Mouse (Mus musculus): ENCODE results near the gene Cyp2a12. TPM values are rescaled to one million over a fixed set of nuclear protein-coding genes. Genes with fewer than 3 reads are reported as not detected.
"Not testable (repeated sequence)": the region's sequence is repeated elsewhere in the genome, so short reads cannot be mapped to it uniquely, and the experiment has no call there.

The Cyp2a12 gene
- not detected in 2 replicates for polyA plus RNA-seq (2015; fragmentation: Nextera tagmentation; extraction: Ambion mirVana)

- WGBS = 75% methylated on average over 2 of the region's 2 CpGs
- Histone ChIP-seq H3K4me3 (no peak within 1 kb of the TSS), H3K36me3 (no peaks in the 10 kb centered on the region), H3K4me1 (replicated peaks) (no peaks in the 10 kb centered on the region), H3K27ac (no peak within 1 kb of the TSS), H3K9ac (no peak within 1 kb of the TSS), H3K9me3 (replicated peaks) (no peaks in the 10 kb centered on the region), H3K4me2 (no peak within 1 kb of the TSS), H3K27me3 (no peaks in the 10 kb centered on the region)
- ATAC-seq (replicated peaks; ENCODE audit: insufficient number of reproducible peaks, insufficient read depth, low FRiP score, low read depth) = no peak
Observed at GRCm38 (mm10) chr7:27028789-27029188, at the start of gene Cyp2a12. Cyp2a12 (plus strand) TSS chr7:27029081.

DNA sequence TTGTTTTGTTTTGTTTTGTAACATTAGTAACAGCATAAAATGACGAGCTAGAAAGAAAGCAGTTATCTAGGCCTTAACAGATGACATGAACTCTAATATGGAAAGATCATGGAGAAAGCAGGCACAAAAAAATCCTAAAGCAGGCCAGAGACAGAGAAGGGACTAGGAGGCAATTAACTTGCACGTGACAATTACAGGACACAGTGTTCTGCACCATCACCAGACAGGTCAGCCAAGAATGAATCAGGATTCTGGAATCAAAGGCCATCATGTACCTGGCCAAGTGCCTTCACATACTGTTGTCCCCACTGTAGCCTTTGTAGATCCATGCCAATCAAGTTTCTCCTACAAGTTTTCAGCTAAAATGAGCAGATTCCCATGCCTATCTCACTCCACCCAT, 47.4 kb upstream of the Cyp2a12 start:
- not testable (repeated sequence) for ATAC-seq (replicated peaks; ENCODE audit: insufficient number of reproducible peaks, insufficient read depth, low FRiP score, low read depth); H3K36me3 ChIP-seq; H3K4me3 ChIP-seq; H3K9me3 ChIP-seq (replicated peaks); H3K4me2 ChIP-seq; H3K9ac ChIP-seq; H3K27me3 ChIP-seq; H3K27ac ChIP-seq; H3K4me1 ChIP-seq (replicated peaks)
- 60% methylated on average over 2 of the region's 2 CpGs for whole genome bisulfite sequencing

DNA sequence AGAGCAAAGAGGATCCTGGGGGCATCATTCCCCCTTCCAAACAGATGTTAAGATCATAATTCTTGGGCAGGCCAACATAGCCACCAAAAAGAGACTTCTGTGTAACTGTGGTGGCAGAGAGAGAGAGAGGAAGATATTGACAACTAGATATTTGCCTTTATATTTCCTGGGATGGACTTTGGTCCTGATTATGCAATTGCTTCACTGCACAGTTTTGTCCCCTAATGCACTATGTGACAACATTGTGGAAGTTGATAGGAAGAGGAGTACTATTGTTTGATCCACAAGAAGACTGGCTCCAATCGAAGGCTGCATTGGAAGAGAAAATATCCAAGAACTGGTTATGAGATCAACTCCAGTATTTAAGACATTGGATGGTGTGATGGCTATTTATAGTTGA, 46.9 kb upstream of the Cyp2a12 start:
- not testable (repeated sequence) for H3K27ac ChIP-seq; ATAC-seq (replicated peaks; ENCODE audit: insufficient number of reproducible peaks, insufficient read depth, low FRiP score, low read depth); H3K9ac ChIP-seq; H3K4me2 ChIP-seq; H3K27me3 ChIP-seq; H3K36me3 ChIP-seq; H3K4me3 ChIP-seq; H3K4me1 ChIP-seq (replicated peaks); H3K9me3 ChIP-seq (replicated peaks)
- WGBS = 56% methylated on average over 1 of the region's 1 CpGs

GRCm38 (mm10) chr7:26982551-26982950, 46.3 kb upstream of the Cyp2a12 start:
- no peak overlapping the region for H3K4me3 ChIP-seq
- H3K4me1 ChIP-seq (replicated peaks) = no peaks in the 10 kb centered on the region
- no peak overlapping the region for H3K9ac ChIP-seq
- H3K9me3 ChIP-seq (replicated peaks) = no peaks in the 10 kb centered on the region
- no peak overlapping the region for H3K27ac ChIP-seq
- no peaks in the 10 kb centered on the region for H3K36me3 ChIP-seq
- ATAC-seq (replicated peaks; ENCODE audit: insufficient number of reproducible peaks, insufficient read depth, low FRiP score, low read depth) = no peak
- no peaks in the 10 kb centered on the region for H3K27me3 ChIP-seq
- no peak overlapping the region for H3K4me2 ChIP-seq
- WGBS = 23% methylated on average over 1 of the region's 1 CpGs

DNA sequence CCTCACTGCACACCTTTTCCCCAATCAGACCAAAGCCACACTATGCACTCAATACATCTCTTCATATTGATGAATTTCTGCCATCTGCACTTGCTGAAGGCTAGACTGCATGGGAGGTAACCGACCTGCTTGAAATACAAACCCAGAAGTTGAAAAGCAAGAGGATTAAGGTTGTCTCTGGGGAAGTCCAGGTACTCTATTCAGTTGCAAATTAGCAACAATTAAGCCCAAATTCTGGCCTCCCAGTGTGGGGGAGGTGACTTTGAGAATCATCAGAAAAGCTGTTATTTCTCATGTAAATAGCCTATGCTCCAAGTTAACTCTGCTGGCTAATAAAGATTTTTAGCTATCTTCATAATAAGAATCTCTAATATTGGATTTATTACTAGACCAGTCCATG, 45.7 kb upstream of the Cyp2a12 start:
- ATAC-seq (replicated peaks; ENCODE audit: insufficient number of reproducible peaks, insufficient read depth, low FRiP score, low read depth); H3K9me3 ChIP-seq (replicated peaks); H3K4me2 ChIP-seq; H3K9ac ChIP-seq; H3K4me3 ChIP-seq; H3K4me1 ChIP-seq (replicated peaks); H3K27me3 ChIP-seq; H3K27ac ChIP-seq; H3K36me3 ChIP-seq: not testable (repeated sequence)
- 24% methylated on average over 1 of the region's 1 CpGs for WGBS

DNA sequence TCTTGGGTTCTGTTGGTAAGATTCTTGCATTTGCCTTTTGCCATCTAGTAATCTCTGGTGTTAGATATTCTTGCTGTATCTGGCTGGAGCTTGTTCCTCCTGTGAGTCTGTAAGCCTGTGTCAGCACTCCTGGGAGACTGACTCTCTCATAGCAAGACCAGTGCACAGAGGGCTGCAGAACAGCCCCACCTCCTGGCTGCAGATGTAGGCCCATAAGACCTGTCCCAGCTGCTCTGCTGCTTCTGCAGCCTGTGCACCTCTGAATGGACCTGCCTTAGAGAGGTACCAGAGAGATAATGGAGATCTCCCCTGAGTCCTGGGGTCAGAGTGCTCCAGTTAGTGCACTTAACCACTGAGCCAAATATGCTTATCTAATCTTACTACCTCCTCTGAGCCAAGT, 2.3 kb upstream of the Cyp2a12 start:
- not testable (repeated sequence) for H3K27me3 ChIP-seq; H3K4me3 ChIP-seq; H3K36me3 ChIP-seq; ATAC-seq (replicated peaks; ENCODE audit: insufficient number of reproducible peaks, insufficient read depth, low FRiP score, low read depth); H3K27ac ChIP-seq; H3K9ac ChIP-seq; H3K9me3 ChIP-seq (replicated peaks); H3K4me2 ChIP-seq; H3K4me1 ChIP-seq (replicated peaks)

- WGBS = 65% methylated on average over 1 of the region's 1 CpGs
- ATAC-seq (replicated peaks; ENCODE audit: insufficient number of reproducible peaks, insufficient read depth, low FRiP score, low read depth); H3K4me3 ChIP-seq; H3K4me2 ChIP-seq; H3K27ac ChIP-seq; H3K27me3 ChIP-seq; H3K36me3 ChIP-seq; H3K9ac ChIP-seq; H3K4me1 ChIP-seq (replicated peaks); H3K9me3 ChIP-seq (replicated peaks): not testable (repeated sequence)
Observed at GRCm38 (mm10) chr7:27048886-27049285, 20.0 kb downstream of the Cyp2a12 start.

GRCm38 (mm10) chr7:27059333-27059732, 30.5 kb downstream of the Cyp2a12 start:
- not testable (repeated sequence) for H3K27me3 ChIP-seq; H3K9ac ChIP-seq; H3K4me2 ChIP-seq; H3K27ac ChIP-seq; H3K4me1 ChIP-seq (replicated peaks); H3K9me3 ChIP-seq (replicated peaks); H3K36me3 ChIP-seq; H3K4me3 ChIP-seq; ATAC-seq (replicated peaks; ENCODE audit: insufficient number of reproducible peaks, insufficient read depth, low FRiP score, low read depth)
- WGBS = 79% methylated on average over 2 of the region's 2 CpGs

- not testable (repeated sequence) for H3K36me3 ChIP-seq; H3K9me3 ChIP-seq (replicated peaks); H3K27ac ChIP-seq; H3K9ac ChIP-seq; H3K27me3 ChIP-seq; H3K4me3 ChIP-seq; ATAC-seq (replicated peaks; ENCODE audit: insufficient number of reproducible peaks, insufficient read depth, low FRiP score, low read depth); H3K4me2 ChIP-seq; H3K4me1 ChIP-seq (replicated peaks)
Observed at GRCm38 (mm10) chr7:27059896-27060295, 31.0 kb downstream of the Cyp2a12 start.

- no peak overlapping the region for H3K4me2 ChIP-seq
- no peak for ATAC-seq (replicated peaks; ENCODE audit: insufficient number of reproducible peaks, insufficient read depth, low FRiP score, low read depth)
- 59% methylated on average over 1 of the region's 1 CpGs for WGBS
- H3K9me3 ChIP-seq (replicated peaks) = no peaks in the 10 kb centered on the region
- H3K27ac ChIP-seq = no peak overlapping the region
- H3K4me1 ChIP-seq (replicated peaks) = no peaks in the 10 kb centered on the region
- no peak overlapping the region for H3K9ac ChIP-seq
- H3K4me3 ChIP-seq = no peak overlapping the region
- no peaks in the 10 kb centered on the region for H3K27me3 ChIP-seq
- no peaks in the 10 kb centered on the region for H3K36me3 ChIP-seq
Observed at GRCm38 (mm10) chr7:27078641-27079040, 49.8 kb downstream of the Cyp2a12 start.

- H3K27ac ChIP-seq = no peak overlapping the region
- ATAC-seq (replicated peaks; ENCODE audit: insufficient number of reproducible peaks, insufficient read depth, low FRiP score, low read depth) = no peak
- no peaks in the 10 kb centered on the region for H3K9me3 ChIP-seq (replicated peaks)
- WGBS = 49% methylated on average over 2 of the region's 2 CpGs
- H3K4me2 ChIP-seq = no peak overlapping the region
- H3K9ac ChIP-seq = no peak overlapping the region
- no peaks in the 10 kb centered on the region for H3K27me3 ChIP-seq
- H3K36me3 ChIP-seq = no peaks in the 10 kb centered on the region
- no peaks in the 10 kb centered on the region for H3K4me1 ChIP-seq (replicated peaks)
- H3K4me3 ChIP-seq = no peak overlapping the region
Observed at GRCm38 (mm10) chr7:27081625-27082024, 52.7 kb downstream of the Cyp2a12 start.
